In the genomic region with DNA sequence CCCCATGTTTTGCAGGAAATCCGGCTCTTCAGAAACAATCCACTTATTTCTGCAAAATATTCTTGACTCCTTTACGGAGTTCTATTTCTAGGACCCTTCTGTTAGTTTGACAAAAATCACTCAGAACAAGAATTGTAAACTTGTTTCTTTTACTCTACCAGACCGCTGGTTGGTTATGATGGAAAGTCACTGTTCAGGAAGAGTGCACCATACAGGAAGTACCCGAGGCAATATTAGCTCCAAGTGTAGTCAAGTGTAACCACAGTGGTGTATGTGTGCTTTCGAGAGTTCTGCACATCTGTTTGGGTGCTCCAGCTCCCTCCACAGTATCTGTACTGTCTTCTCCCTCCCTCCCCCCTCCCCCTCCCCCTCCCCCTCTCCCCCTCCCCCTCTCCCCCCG, we compare ENCODE assay signal across 27 mouse cellular contexts. TPM values are rescaled to one million over a fixed set of nuclear protein-coding genes. Genes with fewer than 3 reads are reported as not detected.
DNase-seq lines count a peak whose midpoint lies in the region.
"Had no signal": no experiment of that assay in that cellular context is flagged by ENCODE, and none has a peak within 500 bp of the region (broad histone marks: within the 10 kb centered on the region; RNA-seq: fewer than 3 reads in every experiment).

No protein-coding gene starts in this region.

- peaks cover 6% of the 10 kb centered on the region for H3K27me3 ChIP-seq in splenic B cell, adult 2 months (ENCODE audit: control insufficient read depth, insufficient read depth, low read length, poor library complexity, severe bottlenecking)
- H3K27me3 ChIP-seq: embryonic facial prominence, embryonic 13.5 days; forebrain, embryonic 15.5 days; limb, embryonic 13.5 days; lung, embryonic 15.5 days; megakaryocyte, embryonic 14.5 days; midbrain, embryonic 13.5 days had no signal

- no peaks in the 10 kb centered on the region for H3K36me3 ChIP-seq in splenic B cell, adult 2 months (ENCODE audit: control insufficient read depth, insufficient read depth, low read length, poor library complexity, severe bottlenecking)
- H3K36me3 ChIP-seq: embryonic facial prominence, embryonic 13.5 days; forebrain, embryonic 10.5 days; forebrain, embryonic 15.5 days; limb, embryonic 13.5 days; lung, embryonic 15.5 days; midbrain, embryonic 13.5 days had no signal

- peak; percentile 17 for DNase-seq in thymus, postnatal 0 days (ENCODE audit: low spot score)
- DNase-seq in thymus, postnatal 10 days (ENCODE audit: low spot score in 2 of 2) = no peak
- DNase-seq in R1 (ENCODE audit: low read depth, low spot score) = peak; percentile 11
- DNase-seq in induced T-regulatory cell, adult 2 months (ENCODE audit: low read depth) = peak; percentile 57
- DNase-seq in splenic B cell, adult 2 months (ENCODE audit: low read depth, low spot score) = peak; percentile 78
- no peak for DNase-seq in cerebellum, adult 11-12 months
- no peak for DNase-seq in frontal cortex, adult 2 months (ENCODE audit: extremely low spot score in 1 of 2, low spot score in 1 of 2)
- DNase-seq in cerebellum, postnatal 4 days (ENCODE audit: low spot score in 2 of 2) = no peak
- DNase-seq: adrenal gland, adult 2 months; adrenal gland, postnatal 36 days; cerebellum, adult 2 months; cerebellum, postnatal 25 days; embryo, embryonic 11 days; gastrocnemius, adult 2 months; gastrocnemius, postnatal 36 days; heart, postnatal 14 days; kidney, adult 2 months; kidney, postnatal 36 days; lung, postnatal 36 days; thymus, postnatal 4 days had no signal

RNA-seq across cellular contexts. Expression of a gene that starts 5.1 kb away (rescaled TPM):
- polyA plus RNA-seq in thymus, postnatal 0 days (2015; fragmentation: Nextera tagmentation; extraction: Ambion mirVana) = 58.1 and 68.5 TPM in 2 replicates
- polyA plus RNA-seq in frontal cortex, adult 2 months (2012; rRNA removed) = 50.8 and 58.0 TPM in 2 replicates

Comparison
In these comparisons a context has a peak if more than half of its experiments do, and no peak if none do; other contexts are left out.
1. DNase-seq: peak in thymus, postnatal 0 days (single experiment), R1 (single experiment), induced T-regulatory cell, adult 2 months (single experiment) and splenic B cell, adult 2 months (single experiment); none in thymus, postnatal 10 days (0 of 2), cerebellum, adult 11-12 months (single experiment), frontal cortex, adult 2 months (0 of 2) and cerebellum, postnatal 4 days (0 of 2).